Mouse (Mus musculus): ENCODE measurements at regions not wholly inside any gene's neighbourhood (a gene's known extent, or its start where the extent isn't known, plus 50 kb on each side); places are given as distances from the start of the nearest gene placed in this dataset.

- TF ChIP-seq CTCF (IDR thresholded peaks at IDR 0.05) (no peak), EP300 (IDR thresholded peaks at IDR 0.05) (no peak)
These were observed 571.9 kb downstream of the Ttll7 start for GRCm38 (mm10) chr3:147423895-147424575.
